Mouse (Mus musculus) yolk sac, embryonic 10.5 days (tissue): ENCODE data around the gene Fam131a.

Source experiments
- DNase-seq: peaks from one replicate; pipeline ENCODE4 v3.0.0-alpha.2; 2017; ENCODE audit warnings: low spot score

Gene Fam131a

GRCm38 (mm10) chr16:20715976-20716840 is 23.2 kb downstream of the Fam131a start:
- DNase-seq: peak; percentile 95

- DNase-seq: no peak
These were observed 23.8 kb downstream of the Fam131a start for GRCm38 (mm10) chr16:20716841-20717180.

GRCm38 (mm10) chr16:20717181-20717977 is 24.3 kb downstream of the Fam131a start, which contains the start of the genes Polr2h and Clcn2:
Polr2h (plus strand) TSS chr16:20717665.
Clcn2 (minus strand) TSS chr16:20717746.
- DNase-seq: peak; percentile 97

GRCm38 (mm10) chr16:20717978-20718670 is 25.1 kb downstream of the Fam131a start:
- no peak for DNase-seq

DNA sequence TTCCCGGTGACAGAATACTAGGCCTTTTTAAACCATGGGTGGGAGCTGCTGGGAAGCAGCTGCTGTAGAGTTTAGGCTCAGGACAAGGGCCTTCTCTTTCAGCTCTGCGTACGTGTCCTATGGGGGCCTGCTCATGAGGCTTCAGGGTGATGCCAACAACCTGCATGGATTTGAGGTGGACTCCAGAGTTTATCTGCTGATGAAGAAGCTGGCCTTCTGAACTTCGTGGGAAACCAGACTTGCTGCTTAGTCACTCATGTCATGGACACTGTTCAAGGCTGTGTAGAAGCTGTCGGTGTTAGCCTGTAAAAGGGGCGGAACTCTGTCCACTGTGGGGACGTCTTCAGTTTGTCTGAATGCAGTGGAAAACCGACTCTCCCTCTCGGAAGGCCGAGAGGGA is 28.8 kb downstream of the Fam131a start:
- no peak for DNase-seq

- no peak for DNase-seq
These were observed 29.7 kb downstream of the Fam131a start for GRCm38 (mm10) chr16:20722736-20723135.

GRCm38 (mm10) chr16:20723247-20723646 is 30.2 kb downstream of the Fam131a start:
- DNase-seq: no peak

DNA sequence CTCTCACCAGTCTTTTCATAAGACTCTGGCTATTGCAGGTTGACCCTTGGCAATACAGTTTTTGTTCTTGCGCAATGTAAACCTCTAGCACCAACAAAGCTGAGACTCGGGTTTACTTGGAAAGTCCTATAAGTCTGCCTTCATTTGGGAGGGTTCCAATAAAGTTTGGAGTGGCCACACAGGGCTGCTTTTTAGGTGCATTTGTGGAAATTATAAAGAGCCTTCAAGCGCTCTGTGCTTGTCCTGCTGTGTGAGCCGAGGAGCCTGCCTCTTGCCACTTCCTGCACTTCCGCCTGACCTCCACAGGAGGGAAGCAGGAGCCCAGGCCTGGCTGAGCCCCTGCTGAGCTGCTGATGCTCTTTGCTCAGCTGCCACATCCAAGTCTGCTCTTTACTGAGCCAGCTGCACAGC is 31.3 kb downstream of the Fam131a start:
- DNase-seq: peak; percentile 71

GRCm38 (mm10) chr16:20725321-20725720 is 32.3 kb downstream of the Fam131a start:
- DNase-seq: no peak

- DNase-seq: no peak
These were observed 32.7 kb downstream of the Fam131a start for GRCm38 (mm10) chr16:20725750-20726149.

DNA sequence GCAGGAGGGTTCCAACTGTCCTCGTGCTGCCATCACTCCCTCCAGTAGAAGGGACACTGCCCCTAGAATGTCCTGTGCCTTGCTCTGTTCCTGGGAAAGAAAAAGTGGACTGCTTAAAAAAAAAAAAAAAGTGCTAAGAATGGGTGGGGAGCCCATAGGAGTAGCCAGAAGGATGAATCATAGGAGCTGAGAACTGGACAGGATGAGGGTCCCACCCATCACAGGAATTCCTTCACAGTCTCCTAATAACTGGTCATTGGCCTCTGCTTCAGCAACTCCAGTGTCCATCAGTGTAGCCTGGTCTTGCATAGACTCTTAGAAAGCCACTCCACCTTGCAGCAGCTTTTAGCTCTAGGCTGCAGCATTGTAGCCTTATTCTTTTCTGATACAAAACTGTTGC is 33.3 kb downstream of the Fam131a start:
- DNase-seq: no peak

- peak; percentile 86 for DNase-seq
These were observed 37.3 kb downstream of the Fam131a start for GRCm38 (mm10) chr16:20730293-20730711.

GRCm38 (mm10) chr16:20731688-20732087 is 38.6 kb downstream of the Fam131a start:
- no peak for DNase-seq

- peak; percentile 67 for DNase-seq
These were observed 39.3 kb downstream of the Fam131a start for GRCm38 (mm10) chr16:20732251-20732924.

DNA sequence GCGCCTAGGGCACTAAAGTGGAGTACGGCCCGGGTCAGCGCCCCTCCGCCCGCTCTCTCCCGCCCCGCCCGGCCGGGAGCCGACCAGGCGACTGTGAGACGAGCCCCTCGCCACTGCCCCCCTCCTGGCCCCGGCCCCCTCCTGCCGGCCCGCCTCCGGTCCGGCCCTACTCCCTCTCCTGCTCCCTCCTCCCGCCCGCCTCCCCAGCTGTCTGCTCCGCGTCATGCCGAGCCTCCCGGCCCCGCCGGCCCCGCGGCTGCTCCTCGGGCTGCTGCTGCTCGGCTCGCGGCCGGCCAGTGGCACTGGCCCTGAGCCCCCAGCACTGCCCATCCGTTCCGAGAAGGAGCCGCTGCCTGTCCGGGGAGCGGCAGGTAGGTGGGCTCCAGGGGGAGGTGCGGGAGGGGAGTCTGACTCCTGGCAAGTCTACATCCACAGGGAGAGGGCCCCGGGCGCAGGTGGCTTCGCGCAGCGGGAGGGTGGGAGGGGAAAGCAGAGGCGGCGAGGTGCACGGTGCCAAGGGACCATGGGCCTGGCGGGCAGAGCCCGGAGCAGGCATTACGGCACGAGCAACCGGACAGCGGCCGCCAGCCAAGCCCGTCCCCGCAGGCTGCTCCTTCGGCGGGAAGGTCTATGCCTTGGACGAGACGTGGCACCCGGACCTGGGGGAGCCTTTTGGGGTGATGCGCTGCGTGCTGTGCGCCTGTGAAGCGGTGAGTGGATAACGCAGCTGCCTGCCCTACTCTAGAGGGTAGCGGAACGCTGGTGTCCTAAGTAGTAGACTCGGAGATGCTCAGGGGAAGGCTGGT is 40.1 kb downstream of the Fam131a start, which contains the start of gene Chrd:
Gene Chrd, plus strand, starts transcription at position 203 of the 806 bp plus-strand sequence.
- peak; percentile 78 for DNase-seq

- no peak for DNase-seq
These were observed 41.0 kb downstream of the Fam131a start, which contains the start of gene Thpo for GRCm38 (mm10) chr16:20733731-20734730. Thpo (minus strand) TSS chr16:20734511.

DNA sequence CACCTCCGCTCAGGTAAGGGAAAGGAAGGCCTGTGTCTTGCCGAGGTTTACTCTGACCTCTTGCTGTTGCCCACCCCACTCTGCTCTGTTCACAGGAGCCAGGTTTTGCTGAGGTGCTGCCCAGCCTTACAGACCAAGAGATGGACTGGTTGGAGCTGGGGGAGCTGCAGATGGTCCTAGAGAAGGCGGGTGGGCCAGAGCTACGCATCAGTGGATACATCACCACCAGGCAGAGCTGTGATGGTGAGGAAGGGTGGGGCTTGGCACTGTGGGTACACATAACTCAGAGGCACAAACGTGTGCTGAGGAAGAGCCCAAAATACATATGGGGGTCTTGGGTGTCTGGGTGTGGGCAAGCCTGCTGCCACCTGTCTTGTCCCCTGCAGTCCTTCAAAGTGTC is 42.6 kb downstream of the Fam131a start:
- DNase-seq: no peak

- DNase-seq: no peak
These were observed 43.1 kb downstream of the Fam131a start for GRCm38 (mm10) chr16:20736168-20736567.

DNA sequence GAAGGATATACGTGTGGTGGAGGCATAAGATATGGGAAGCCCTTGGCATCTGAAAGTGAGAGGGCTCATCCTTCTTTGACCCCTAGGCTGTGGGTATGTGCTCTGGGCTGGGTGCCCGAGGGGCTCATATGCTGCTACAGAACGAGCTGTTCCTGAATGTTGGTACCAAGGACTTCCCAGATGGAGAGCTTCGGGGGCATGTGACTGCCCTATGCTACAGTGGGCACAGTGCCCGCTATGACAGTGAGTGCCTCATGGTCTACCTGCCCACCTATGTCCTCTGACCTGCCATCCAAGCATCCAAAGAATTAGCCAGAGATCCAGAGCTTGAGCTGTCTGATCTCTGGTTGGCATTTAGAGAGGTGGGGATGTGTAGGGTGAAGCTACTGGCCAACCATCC is 43.8 kb downstream of the Fam131a start:
- DNase-seq: no peak
